Mouse (Mus musculus) cerebellum, adult 2 months (tissue): ENCODE measurements at regions not wholly inside any gene's neighbourhood (a gene's known extent, or its start where the extent isn't known, plus 50 kb on each side); places are given as distances from the start of the nearest gene placed in this dataset.

Experiments
- CTCF ChIP-seq: fragments of 200-500 bp; IDR thresholded peaks from 2 replicates; pipeline ENCODE4 v1.5.1; 2011; ENCODE audit warnings: low read depth, mild to moderate bottlenecking, control low read depth, low read length, moderate library complexity, borderline replicate concordance; ENCODE audit not compliant: insufficient read depth
- POLR2A ChIP-seq: fragments of 200-500 bp; IDR thresholded peaks from 2 replicates; pipeline ENCODE4 v1.6.1; 2011; ENCODE audit warnings: low read length, control low read depth, borderline replicate concordance; ENCODE audit not compliant: insufficient read depth

- TF ChIP-seq CTCF (no peak), POLR2A (no peak)
These were observed 530.7 kb downstream of the Rab28 start for GRCm38 (mm10) chr5:41177220-41177619.
